Mouse (Mus musculus) forebrain, embryonic 12.5 days (tissue): ENCODE measurements around the gene Slc25a24. TPM values are rescaled to one million over a fixed set of nuclear protein-coding genes. Genes with fewer than 3 reads are reported as not detected.

Experiments used
- ATAC-seq: fragments of 200-750 bp; cut with Nextera tagmentation; 2 replicates; pipeline ENCODE4 v1.8.0; 2017; ENCODE audit warnings: moderate TSS enrichment; ENCODE audit not compliant: low FRiP score
- H3K27ac ChIP-seq: fragments of 300-500 bp; sonication (generic); 2 replicates; pipeline ENCODE4 v1.5.1; 2016; ENCODE audit warnings: mild to moderate bottlenecking
- H3K27me3 ChIP-seq: fragments of 300-500 bp; sonication (generic); 2 replicates; pipeline ENCODE4 v1.6.1; 2016; ENCODE audit warnings: mild to moderate bottlenecking
- H3K36me3 ChIP-seq: fragments of 300-500 bp; sonication (generic); replicated peaks from 2 replicates; pipeline ENCODE4 v1.6.1; 2016; ENCODE audit warnings: mild to moderate bottlenecking
- H3K4me1 ChIP-seq: fragments of 300-500 bp; sonication (generic); 2 replicates; pipeline ENCODE4 v1.6.1; 2016
- H3K4me2 ChIP-seq: fragments of 300-500 bp; sonication (generic); 2 replicates; pipeline ENCODE4 v1.6.1; 2016; ENCODE audit warnings: mild to moderate bottlenecking, moderate library complexity
- H3K4me3 ChIP-seq: fragments of 300-500 bp; sonication (generic); replicated peaks from 2 replicates; pipeline ENCODE4 v1.5.1; 2016; ENCODE audit warnings: mild to moderate bottlenecking
- H3K9ac ChIP-seq: fragments of 300-500 bp; sonication (generic); 2 replicates; pipeline ENCODE4 v1.6.1; 2016; ENCODE audit warnings: mild to moderate bottlenecking
- H3K9me3 ChIP-seq: fragments of 300-500 bp; sonication (generic); 2 replicates; pipeline ENCODE4 v1.6.1; 2016
- WGBS: fragments of 180-500 bp; shearing (Covaris S2); methylation state at CpG from one replicate; pipeline ENCODE4 v1.1.7; 2016; 5-methylcytosine and 5-hydroxymethylcytosine counted together
- polyA plus RNA-seq: library from polyadenylated mRNA; unstranded; fragments of >200 nt; fragmentation: Nextera tagmentation; extraction: Ambion mirVana; gene quantifications from 2 replicates; pipeline ENCODE4 v1.2.1, GENCODE M21; 2016

The Slc25a24 gene
- polyA plus RNA-seq, 1 experiment from 2014 or later, result 21.5 TPM

DNA sequence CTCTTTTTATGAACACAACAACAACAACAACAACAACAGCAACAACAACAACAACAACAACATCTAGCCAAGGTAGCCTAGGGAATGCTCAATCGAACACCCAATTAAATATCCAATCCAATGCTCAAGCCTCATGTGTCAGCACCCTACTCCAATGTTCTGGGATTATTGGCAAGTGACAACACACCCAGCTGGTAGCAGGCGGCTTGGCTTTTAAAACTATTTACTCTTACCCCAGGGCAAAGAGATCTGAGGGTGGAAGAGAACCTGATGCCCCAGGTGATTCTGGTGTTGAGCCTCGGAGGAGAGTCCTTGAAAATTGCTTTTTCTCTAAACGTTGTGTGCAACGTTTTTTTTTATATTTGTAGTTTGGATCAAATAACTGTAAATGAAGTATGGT is 51.4 kb downstream of the Slc25a24 start:
- no peak for ATAC-seq

GRCm38 (mm10) chr3:109178705-109179104 is 55.8 kb downstream of the Slc25a24 start:
- H3K9ac ChIP-seq, result no peak overlapping the region
- H3K4me2 ChIP-seq, result no peak overlapping the region
- no peaks in the 10 kb centered on the region for H3K36me3 ChIP-seq
- H3K27me3 ChIP-seq, result no peaks in the 10 kb centered on the region
- 58% methylated on average over 6 of the region's 6 CpGs for WGBS
- ATAC-seq, result no peak
- no peak overlapping the region for H3K27ac ChIP-seq
- H3K4me1 ChIP-seq, result no peaks in the 10 kb centered on the region
- no peaks in the 10 kb centered on the region for H3K9me3 ChIP-seq
- H3K4me3 ChIP-seq, result no peak overlapping the region

More for the DNA sequence above, 51.4 kb downstream of the Slc25a24 start:
- no peaks in the 10 kb centered on the region for H3K27me3 ChIP-seq
- no peak overlapping the region for H3K9ac ChIP-seq
- H3K27ac ChIP-seq, result no peak overlapping the region
- H3K36me3 ChIP-seq, result no peaks in the 10 kb centered on the region
- no peaks in the 10 kb centered on the region for H3K4me1 ChIP-seq
- WGBS, result 87% methylated on average over 5 of the region's 5 CpGs
- no peak overlapping the region for H3K4me3 ChIP-seq
- H3K9me3 ChIP-seq, result no peaks in the 10 kb centered on the region
- no peak overlapping the region for H3K4me2 ChIP-seq

- Histone ChIP-seq H3K4me2 (no peak overlapping the region), H3K4me1 (no peaks in the 10 kb centered on the region), H3K4me3 (no peak overlapping the region), H3K9ac (no peak overlapping the region), H3K9me3 (no peaks in the 10 kb centered on the region), H3K36me3 (no peaks in the 10 kb centered on the region), H3K27me3 (no peaks in the 10 kb centered on the region), H3K27ac (no peak overlapping the region)
- WGBS, result 77% methylated on average over 6 of the region's 6 CpGs
- ATAC-seq, result no peak
Observed at GRCm38 (mm10) chr3:109179528-109180076, 56.7 kb downstream of the Slc25a24 start.

- WGBS, result 92% methylated on average over 2 of the region's 2 CpGs
- ATAC-seq, result no peak
- H3K36me3 ChIP-seq, result no peaks in the 10 kb centered on the region
- no peaks in the 10 kb centered on the region for H3K4me1 ChIP-seq
- no peak overlapping the region for H3K4me2 ChIP-seq
- H3K4me3 ChIP-seq, result no peak overlapping the region
- H3K27ac ChIP-seq, result no peak overlapping the region
- H3K27me3 ChIP-seq, result no peaks in the 10 kb centered on the region
- H3K9ac ChIP-seq, result no peak overlapping the region
- no peaks in the 10 kb centered on the region for H3K9me3 ChIP-seq
Observed at GRCm38 (mm10) chr3:109196166-109196565, 73.2 kb downstream of the Slc25a24 start.

GRCm38 (mm10) chr3:109199280-109199679 is 76.3 kb downstream of the Slc25a24 start:
- Histone ChIP-seq H3K4me2 (no peak overlapping the region), H3K9ac (no peak overlapping the region), H3K27me3 (no peaks in the 10 kb centered on the region), H3K36me3 (no peaks in the 10 kb centered on the region), H3K4me1 (no peaks in the 10 kb centered on the region), H3K9me3 (no peaks in the 10 kb centered on the region), H3K4me3 (no peak overlapping the region), H3K27ac (no peak overlapping the region)
- ATAC-seq, result no peak
- 97% methylated on average over 1 of the region's 1 CpGs for WGBS

GRCm38 (mm10) chr3:109212322-109212721 is 89.4 kb downstream of the Slc25a24 start:
- no peaks in the 10 kb centered on the region for H3K9me3 ChIP-seq
- H3K4me3 ChIP-seq, result no peak overlapping the region
- H3K27me3 ChIP-seq, result no peaks in the 10 kb centered on the region
- ATAC-seq, result no peak
- H3K4me2 ChIP-seq, result no peak overlapping the region
- 90% methylated on average over 3 of the region's 3 CpGs for WGBS
- H3K9ac ChIP-seq, result no peak overlapping the region
- no peak overlapping the region for H3K27ac ChIP-seq
- H3K4me1 ChIP-seq, result no peaks in the 10 kb centered on the region
- no peaks in the 10 kb centered on the region for H3K36me3 ChIP-seq

- Histone ChIP-seq H3K4me1 (no peaks in the 10 kb centered on the region), H3K9ac (no peak overlapping the region), H3K4me3 (no peak overlapping the region), H3K27ac (no peak overlapping the region), H3K9me3 (no peaks in the 10 kb centered on the region), H3K27me3 (no peaks in the 10 kb centered on the region), H3K4me2 (no peak overlapping the region), H3K36me3 (no peaks in the 10 kb centered on the region)
- ATAC-seq, result no peak
Observed at GRCm38 (mm10) chr3:109216352-109216751, 93.4 kb downstream of the Slc25a24 start.

Other genes with a start within 250 kb of the Slc25a24 start
- 0.22 TPM in 1 of 2 replicates, not detected in the other for gene Fndc7, start 233.1 kb upstream of the Slc25a24 start, polyA plus RNA-seq
- 85.1 and 87.0 TPM in 2 replicates for gene Prpf38b, start 211.4 kb upstream of the Slc25a24 start, polyA plus RNA-seq
- 0.56 and 1.3 TPM in 2 replicates for gene Henmt1, start 183.3 kb upstream of the Slc25a24 start, polyA plus RNA-seq
- not detected in 2 replicates for gene Gm9857, start 182.7 kb upstream of the Slc25a24 start, polyA plus RNA-seq
- gene Fam102b, start 95.5 kb upstream of the Slc25a24 start, polyA plus RNA-seq, result 5.5 and 8.9 TPM in 2 replicates
- gene Slc25a54, start 42.7 kb upstream of the Slc25a24 start, polyA plus RNA-seq, result 0.11 TPM in 1 of 2 replicates, not detected in the other
- gene Vav3, start 217.5 kb downstream of the Slc25a24 start, polyA plus RNA-seq, result 10.9 and 11.1 TPM in 2 replicates